Mouse (Mus musculus) thymus, postnatal 25 days (tissue): ENCODE results near the gene Uqcr11.
A peak's percentile ranks its signal among the peaks of the same experiment; 100 is the strongest.

ENCODE experiments used
- DNase-seq: peaks from one replicate; pipeline ENCODE4 v3.0.0; 2022

Gene Uqcr11

GRCm38 (mm10) chr10:80406684-80407501 is at the start of gene Uqcr11:
TSS of gene Uqcr11 (minus strand) at chr10:80406830.
- DNase-seq = peak; percentile 91

- no peak for DNase-seq
Measured at GRCm38 (mm10) chr10:80455697-80456096, 49.1 kb upstream of the Uqcr11 start.

GRCm38 (mm10) chr10:80454781-80455180 is 48.2 kb upstream of the Uqcr11 start:
- no peak for DNase-seq

- DNase-seq = no peak
Measured at GRCm38 (mm10) chr10:80453601-80454000, 47.0 kb upstream of the Uqcr11 start.

- DNase-seq = no peak
Measured at GRCm38 (mm10) chr10:80450599-80450998, 44.0 kb upstream of the Uqcr11 start.

GRCm38 (mm10) chr10:80445898-80446601 is 39.4 kb upstream of the Uqcr11 start:
- DNase-seq = peak; percentile 81

- no peak for DNase-seq
Measured at GRCm38 (mm10) chr10:80445052-80445451, 38.4 kb upstream of the Uqcr11 start.

GRCm38 (mm10) chr10:80444339-80445045 is 37.9 kb upstream of the Uqcr11 start:
- no peak for DNase-seq

- DNase-seq = no peak
Measured at GRCm38 (mm10) chr10:80443575-80444278, 37.1 kb upstream of the Uqcr11 start.

- no peak for DNase-seq
Measured at GRCm38 (mm10) chr10:80442989-80443388, 36.4 kb upstream of the Uqcr11 start.

- no peak for DNase-seq
Measured at GRCm38 (mm10) chr10:80441598-80441997, 35.0 kb upstream of the Uqcr11 start.

- no peak for DNase-seq
Measured at GRCm38 (mm10) chr10:80440031-80440430, 33.4 kb upstream of the Uqcr11 start.

GRCm38 (mm10) chr10:80437973-80438372 is 31.3 kb upstream of the Uqcr11 start:
- DNase-seq = no peak

- peak; percentile 29 for DNase-seq
Measured at GRCm38 (mm10) chr10:80436276-80436675, 29.6 kb upstream of the Uqcr11 start.

- DNase-seq = no peak
Measured at GRCm38 (mm10) chr10:80435764-80436163, 29.1 kb upstream of the Uqcr11 start.

GRCm38 (mm10) chr10:80434823-80435222 is 28.2 kb upstream of the Uqcr11 start:
- no peak for DNase-seq

GRCm38 (mm10) chr10:80434233-80434592 is 27.6 kb upstream of the Uqcr11 start:
- no peak for DNase-seq

- DNase-seq = peak; percentile 94
Measured at GRCm38 (mm10) chr10:80433513-80434232, 27.0 kb upstream of the Uqcr11 start, which contains the start of gene Tcf3. TSS of gene Tcf3 (minus strand) at chr10:80433647.

- peak; percentile 69 for DNase-seq
Measured at GRCm38 (mm10) chr10:80432936-80433512, 26.4 kb upstream of the Uqcr11 start.

- DNase-seq = no peak
Measured at GRCm38 (mm10) chr10:80432387-80432785, 25.8 kb upstream of the Uqcr11 start.

GRCm38 (mm10) chr10:80431570-80432386 is 25.1 kb upstream of the Uqcr11 start:
- DNase-seq = peak; percentile 62
